Mouse (Mus musculus) E14TG2a.4 (cell line): ENCODE results near the gene Rnf212.

ENCODE experiments used
- CTCF ChIP-seq: conservative IDR thresholded peaks from 2 replicates; pipeline ENCODE4 v1.5.1; 2014; ENCODE audit warnings: low read length
- NANOG ChIP-seq: IDR thresholded peaks from 2 replicates; pipeline ENCODE4 v1.6.1; 2014; ENCODE audit warnings: borderline replicate concordance, low read length, mixed read lengths
- POU5F1 ChIP-seq: IDR thresholded peaks from 2 replicates; pipeline ENCODE4 v1.6.1; 2014; ENCODE audit warnings: low read length, borderline replicate concordance

GRCm38 (mm10) chr5:108715974-108716373 lies 58.8 kb downstream of the Rnf212 start:
- TF ChIP-seq CTCF (no peak), POU5F1 (no peak), NANOG (no peak)
